In genomic region chr7:24947316-24948048, GRCm38 (mm10) we compare ENCODE assay signal across 27 mouse cellular contexts. TPM values are rescaled to one million over a fixed set of nuclear protein-coding genes. Genes with fewer than 3 reads are reported as not detected.
A peak's percentile ranks its signal among the peaks of the same experiment; 100 is the strongest.
DNase-seq lines count a peak whose midpoint lies in the region; ATAC-seq and TF ChIP-seq lines count a peak whose summit lies in the region.
"Had no signal": no experiment of that assay in that cellular context is flagged by ENCODE, and none has a peak within 500 bp of the region (broad histone marks: within the 10 kb centered on the region; RNA-seq: fewer than 3 reads in every experiment).

No protein-coding gene starts in this region.

- H3K36me3 ChIP-seq in E14TG2a.4 (ENCODE audit: insufficient read depth, low read length), result no peaks in the 10 kb centered on the region
- H3K36me3 ChIP-seq in ES-Bruce4 (ENCODE audit: control insufficient read depth, insufficient read depth, low read length, poor library complexity, severe bottlenecking), result no peaks in the 10 kb centered on the region
- H3K36me3 ChIP-seq in ES-E14 (ENCODE audit: control insufficient read depth, insufficient read depth, low read length, poor library complexity, severe bottlenecking), result no peaks in the 10 kb centered on the region
- no peaks in the 10 kb centered on the region for H3K36me3 ChIP-seq in hindbrain, embryonic 11.5 days (ENCODE audit: control insufficient read depth, insufficient read depth, low read length)
- no peaks in the 10 kb centered on the region for H3K36me3 ChIP-seq in hindbrain, embryonic 13.5 days
- no peaks in the 10 kb centered on the region for H3K36me3 ChIP-seq in stomach, postnatal 0 days (ENCODE audit: control insufficient read depth, insufficient read depth, low read length)
- H3K36me3 ChIP-seq: embryonic facial prominence, embryonic 10.5 days; embryonic facial prominence, embryonic 12.5 days; forebrain, embryonic 15.5 days had no signal

- DNase-seq in ES-E14 (ENCODE audit: low read depth, low spot score) (peak; percentile 57), R1 (ENCODE audit: low read depth, low spot score) (peak; percentile 63)
- no peak for DNase-seq in hindbrain, embryonic 11.5 days (ENCODE audit: low spot score)
- no peak for DNase-seq in stomach, postnatal 0 days (ENCODE audit: low spot score)
- no peak for DNase-seq in gastrocnemius, postnatal 14 days
- DNase-seq: adrenal gland, adult 8-10 months; adrenal gland, postnatal 14 days; adrenal gland, postnatal 36 days; cerebellum, adult 11-12 months; cerebellum, adult 2 months; cerebellum, adult 9-10 months; cerebellum, postnatal 10 days; cerebellum, postnatal 25 days; forebrain, postnatal 0 days had no signal

- 5% methylated on average over 7 of the region's 7 CpGs for WGBS in hindbrain, embryonic 11.5 days
- 9% methylated on average over 7 of the region's 7 CpGs for WGBS in hindbrain, embryonic 13.5 days
- WGBS in stomach, postnatal 0 days, result 3% methylated on average over 7 of the region's 7 CpGs

- H3K9me3 ChIP-seq in E14TG2a.4 (ENCODE audit: low read length) (no peaks in the 10 kb centered on the region), ES-Bruce4 (replicated peaks; ENCODE audit: control insufficient read depth, insufficient read depth, low read length, poor library complexity, severe bottlenecking) (no peaks in the 10 kb centered on the region), ES-E14 (ENCODE audit: control insufficient read depth, insufficient read depth, low read depth, low read length) (no peaks in the 10 kb centered on the region)
- H3K9me3 ChIP-seq in hindbrain, embryonic 11.5 days (ENCODE audit: control insufficient read depth, low read length), result no peaks in the 10 kb centered on the region
- no peaks in the 10 kb centered on the region for H3K9me3 ChIP-seq in hindbrain, embryonic 13.5 days
- H3K9me3 ChIP-seq in stomach, postnatal 0 days (ENCODE audit: control insufficient read depth, low read length), result no peaks in the 10 kb centered on the region
- H3K9me3 ChIP-seq: embryonic facial prominence, embryonic 10.5 days; embryonic facial prominence, embryonic 12.5 days; forebrain, embryonic 13.5 days; forebrain, embryonic 15.5 days had no signal

- H3K4me3 ChIP-seq in E14TG2a.4 (replicated peaks; ENCODE audit: low read length), result peak overlapping the region; percentile 23; the same call in 1 of the 2 replicates
- H3K4me3 ChIP-seq in ES-Bruce4 (ENCODE audit: low read depth, low read length), result no peak overlapping the region
- no peak overlapping the region for H3K4me3 ChIP-seq in ES-E14 (ENCODE audit: insufficient read depth in 1 of 2, low read depth in 1 of 2, low read length in 2 of 2, poor library complexity in 1 of 2, severe bottlenecking in 1 of 2)
- H3K4me3 ChIP-seq in hindbrain, embryonic 11.5 days (ENCODE audit: low read depth, low read length), result no peak overlapping the region
- no peak overlapping the region for H3K4me3 ChIP-seq in hindbrain, embryonic 13.5 days
- no peak overlapping the region for H3K4me3 ChIP-seq in stomach, postnatal 0 days (ENCODE audit: low read depth, low read length)
- H3K4me3 ChIP-seq: embryonic facial prominence, embryonic 10.5 days; embryonic facial prominence, embryonic 12.5 days; forebrain, embryonic 13.5 days; forebrain, embryonic 15.5 days had no signal

- in situ Hi-C loops in ES-E14 (cut with MboI; ENCODE audit: low sequenced_read_pairs in 2 of 2, unreplicated experiment in 2 of 2), result no loop called here

- H3K27ac ChIP-seq in ES-Bruce4 (ENCODE audit: insufficient read depth, low read length), result no peak overlapping the region
- H3K27ac ChIP-seq in ES-E14 (ENCODE audit: insufficient read depth, low read depth, low read length, poor library complexity, severe bottlenecking), result no peak overlapping the region
- H3K27ac ChIP-seq in hindbrain, embryonic 11.5 days (ENCODE audit: low read depth, low read length), result no peak overlapping the region
- no peak overlapping the region for H3K27ac ChIP-seq in hindbrain, embryonic 13.5 days
- H3K27ac ChIP-seq in stomach, postnatal 0 days (replicated peaks), result no peak overlapping the region
- H3K27ac ChIP-seq: embryonic facial prominence, embryonic 10.5 days; embryonic facial prominence, embryonic 12.5 days; forebrain, embryonic 13.5 days; forebrain, embryonic 15.5 days had no signal

- no peak for TF ChIP-seq CTCF in E14TG2a.4 (conservative IDR thresholded peaks at IDR 0.05; ENCODE audit: low read length)
- TF ChIP-seq CTCF in ES-Bruce4 (IDR thresholded peaks at IDR 0.05; ENCODE audit: low read depth, low read length), result no peak
- TF ChIP-seq CTCF in stomach, postnatal 0 days (IDR thresholded peaks at IDR 0.05; ENCODE audit: low read depth), result no peak

- H3K9ac ChIP-seq in ES-Bruce4 (ENCODE audit: low read depth, poor library complexity, severe bottlenecking), result no peak overlapping the region
- no peak overlapping the region for H3K9ac ChIP-seq in ES-E14 (ENCODE audit: insufficient read depth, low read depth, low read length, poor library complexity, severe bottlenecking)
- no peak overlapping the region for H3K9ac ChIP-seq in hindbrain, embryonic 11.5 days (ENCODE audit: low read depth, low read length)
- H3K9ac ChIP-seq in hindbrain, embryonic 13.5 days, result no peak overlapping the region
- no peak overlapping the region for H3K9ac ChIP-seq in stomach, postnatal 0 days (ENCODE audit: low read length)
- H3K9ac ChIP-seq: embryonic facial prominence, embryonic 12.5 days; forebrain, embryonic 13.5 days; forebrain, embryonic 15.5 days; forebrain, postnatal 0 days had no signal

- peak; percentile 71 for TF ChIP-seq EP300 in ES-Bruce4 (IDR thresholded peaks at IDR 0.05; ENCODE audit: insufficient read depth, low read depth, low read length)
- TF ChIP-seq EP300 in stomach, postnatal 0 days (optimal IDR thresholded peaks at IDR 0.05), result no peak

- peaks cover 100% of the 10 kb centered on the region for H3K27me3 ChIP-seq in E14TG2a.4 (ENCODE audit: insufficient read depth, low read length)
- H3K27me3 ChIP-seq in ES-Bruce4 (ENCODE audit: control insufficient read depth, insufficient read depth, low read length, poor library complexity, severe bottlenecking), result peaks cover 14% of the 10 kb centered on the region
- H3K27me3 ChIP-seq in hindbrain, embryonic 11.5 days (ENCODE audit: control insufficient read depth, insufficient read depth, low read length), result peaks cover 89% of the 10 kb centered on the region
- H3K27me3 ChIP-seq in hindbrain, embryonic 13.5 days, result peaks cover 99% of the 10 kb centered on the region
- H3K27me3 ChIP-seq in stomach, postnatal 0 days (ENCODE audit: control insufficient read depth, insufficient read depth, low read length), result peaks cover 28% of the 10 kb centered on the region

- H3K4me1 ChIP-seq in E14TG2a.4 (replicated peaks; ENCODE audit: low read depth, low read length) (peaks cover 81% of the 10 kb centered on the region), ES-Bruce4 (ENCODE audit: control insufficient read depth, insufficient read depth, low read length) (peaks cover 11% of the 10 kb centered on the region), ES-E14 (ENCODE audit: control insufficient read depth in 2 of 2, insufficient read depth in 2 of 2, low read length in 2 of 2, poor library complexity in 1 of 2) (peaks cover 0 to 35% of the 10 kb centered on the region in 2 experiments; a peak in 2 of 4 replicates)
- peaks cover 20% of the 10 kb centered on the region for H3K4me1 ChIP-seq in hindbrain, embryonic 11.5 days (replicated peaks; ENCODE audit: control insufficient read depth, insufficient read depth, low read length)
- peaks cover 62% of the 10 kb centered on the region for H3K4me1 ChIP-seq in hindbrain, embryonic 13.5 days (replicated peaks)
- no peaks in the 10 kb centered on the region for H3K4me1 ChIP-seq in stomach, postnatal 0 days (replicated peaks; ENCODE audit: control insufficient read depth, insufficient read depth)

- no peak for TF ChIP-seq POLR2A in ES-Bruce4 (IDR thresholded peaks at IDR 0.05; ENCODE audit: insufficient read depth, low read length)

- intact Hi-C loops in gastrocnemius, postnatal 14 days (cut with DNase I; ENCODE audit: low total_unique reads), result no loop called here

- ATAC-seq in hindbrain, embryonic 11.5 days (ENCODE audit: low FRiP score), result no peak
- ATAC-seq in hindbrain, embryonic 13.5 days (ENCODE audit: low FRiP score), result no peak
- ATAC-seq in stomach, postnatal 0 days (ENCODE audit: low FRiP score, low TSS enrichment), result no peak
- ATAC-seq: activated CD4-positive, CD25-positive, alpha-beta regulatory T cell, adult 4 months; forebrain, embryonic 13.5 days; forebrain, embryonic 15.5 days; forebrain, postnatal 0 days; Patski had no signal

- no peak overlapping the region for H3K4me2 ChIP-seq in hindbrain, embryonic 11.5 days (replicated peaks; ENCODE audit: low read depth, low read length)
- H3K4me2 ChIP-seq in hindbrain, embryonic 13.5 days, result no peak overlapping the region
- H3K4me2 ChIP-seq in stomach, postnatal 0 days (replicated peaks; ENCODE audit: low read depth), result no peak overlapping the region
- H3K4me2 ChIP-seq: embryonic facial prominence, embryonic 12.5 days; forebrain, embryonic 13.5 days; forebrain, embryonic 15.5 days had no signal

RNA-seq across cellular contexts. Expression of gene Gm4881, which starts 3.2 kb away (rescaled TPM):
- polyA plus RNA-seq in ES-Bruce4 (2011; ENCODE audit: insufficient read depth, insufficient read length, low read depth, missing spikeins), result not detected in 2 replicates
- total RNA-seq in ES-E14 (2012; rRNA removed), result not detected in 2 replicates
- polyA plus RNA-seq in hindbrain, embryonic 11.5 days (2014; fragmentation: Nextera tagmentation; extraction: Ambion mirVana), result 4.7 and 6.1 TPM in 2 replicates
- polyA plus RNA-seq in hindbrain, embryonic 13.5 days (2015; fragmentation: Nextera tagmentation; extraction: Ambion mirVana), result 5.1 and 5.8 TPM in 2 replicates
- polyA plus RNA-seq in stomach, postnatal 0 days (2015; fragmentation: Nextera tagmentation; extraction: Ambion mirVana), result not detected in 2 replicates
- not detected for total RNA-seq in gastrocnemius, postnatal 14 days (2021)
- total RNA-seq: adrenal gland, adult 18-20 months; adrenal gland, adult 8-10 months; adrenal gland, postnatal 14 days; adrenal gland, postnatal 36 days had no signal
- polyA plus RNA-seq: activated CD4-positive, CD25-positive, alpha-beta regulatory T cell, adult 4 months; C2C12; cortical plate, adult 2 months; embryonic facial prominence, embryonic 12.5 days; embryonic facial prominence, embryonic 14.5 days; Patski had no signal

RNA-seq across cellular contexts. Expression of gene Rabac1, which starts 25.1 kb away (rescaled TPM):
- polyA plus RNA-seq in ES-Bruce4 (2011; ENCODE audit: insufficient read depth, insufficient read length, low read depth, missing spikeins), result 84.4 and 97.6 TPM in 2 replicates
- total RNA-seq in ES-E14 (2012; rRNA removed), result 212 and 328 TPM in 2 replicates
- polyA plus RNA-seq in hindbrain, embryonic 11.5 days (2014; fragmentation: Nextera tagmentation; extraction: Ambion mirVana), result 122 and 129 TPM in 2 replicates
- polyA plus RNA-seq in hindbrain, embryonic 13.5 days (2015; fragmentation: Nextera tagmentation; extraction: Ambion mirVana), result 220 and 226 TPM in 2 replicates
- polyA plus RNA-seq in stomach, postnatal 0 days (2015; fragmentation: Nextera tagmentation; extraction: Ambion mirVana), result 290 and 293 TPM in 2 replicates
- total RNA-seq in gastrocnemius, postnatal 14 days (2021), result 100 to 1,000 TPM; 163 to 175 TPM

RNA-seq across cellular contexts. Expression of gene Arhgef1, which starts 44.8 kb away (rescaled TPM):
- 90.5 and 108 TPM in 2 replicates for polyA plus RNA-seq in ES-Bruce4 (2011; ENCODE audit: insufficient read depth, insufficient read length, low read depth, missing spikeins)
- total RNA-seq in ES-E14 (2012; rRNA removed), result 32.1 and 40.0 TPM in 2 replicates
- polyA plus RNA-seq in hindbrain, embryonic 11.5 days (2014; fragmentation: Nextera tagmentation; extraction: Ambion mirVana), result 43.0 and 46.4 TPM in 2 replicates
- polyA plus RNA-seq in hindbrain, embryonic 13.5 days (2015; fragmentation: Nextera tagmentation; extraction: Ambion mirVana), result 56.0 and 56.4 TPM in 2 replicates
- 45.2 and 49.9 TPM in 2 replicates for polyA plus RNA-seq in stomach, postnatal 0 days (2015; fragmentation: Nextera tagmentation; extraction: Ambion mirVana)
- 10 to 100 TPM; 32.5 to 38.0 TPM for total RNA-seq in gastrocnemius, postnatal 14 days (2021)

RNA-seq across cellular contexts. Expression of gene Cd79a, which starts 50.3 kb away (rescaled TPM):
- polyA plus RNA-seq in ES-Bruce4 (2011; ENCODE audit: insufficient read depth, insufficient read length, low read depth, missing spikeins), result 2.8 and 2.9 TPM in 2 replicates
- total RNA-seq in ES-E14 (2012; rRNA removed), result 1.3 and 1.5 TPM in 2 replicates
- 0.39 TPM in 1 of 2 replicates, not detected in the other for polyA plus RNA-seq in hindbrain, embryonic 11.5 days (2014; fragmentation: Nextera tagmentation; extraction: Ambion mirVana)
- polyA plus RNA-seq in hindbrain, embryonic 13.5 days (2015; fragmentation: Nextera tagmentation; extraction: Ambion mirVana), result 0.35 and 0.38 TPM in 2 replicates
- 0.25 and 0.44 TPM in 2 replicates for polyA plus RNA-seq in stomach, postnatal 0 days (2015; fragmentation: Nextera tagmentation; extraction: Ambion mirVana)
- total RNA-seq in gastrocnemius, postnatal 14 days (2021), result under 1 TPM; 0.16 to 0.23 TPM
- polyA plus RNA-seq: Patski had no signal

RNA-seq across cellular contexts. Expression of gene Atp1a3, which starts 58.3 kb away (rescaled TPM):
- polyA plus RNA-seq in ES-Bruce4 (2011; ENCODE audit: insufficient read depth, insufficient read length, low read depth, missing spikeins), result 7.0 and 9.4 TPM in 2 replicates
- 21.2 and 37.0 TPM in 2 replicates for total RNA-seq in ES-E14 (2012; rRNA removed)
- 40.1 and 48.8 TPM in 2 replicates for polyA plus RNA-seq in hindbrain, embryonic 11.5 days (2014; fragmentation: Nextera tagmentation; extraction: Ambion mirVana)
- 253 and 258 TPM in 2 replicates for polyA plus RNA-seq in hindbrain, embryonic 13.5 days (2015; fragmentation: Nextera tagmentation; extraction: Ambion mirVana)
- polyA plus RNA-seq in stomach, postnatal 0 days (2015; fragmentation: Nextera tagmentation; extraction: Ambion mirVana), result 1.6 and 2.4 TPM in 2 replicates
- total RNA-seq in gastrocnemius, postnatal 14 days (2021), result under 1 TPM; 0.21 to 0.42 TPM

Comparison
In these comparisons a context has a peak if more than half of its experiments do, and no peak if none do; other contexts are left out.
1. DNase-seq: peak in ES-E14 (single experiment) and R1 (single experiment); none in hindbrain, embryonic 11.5 days (single experiment), stomach, postnatal 0 days (single experiment) and gastrocnemius, postnatal 14 days (single experiment).